Mouse (Mus musculus) megakaryocyte-erythroid progenitor cell, adult 5-6 weeks (primary cell): ENCODE results near the gene Pde4d. TPM values are rescaled to one million over a fixed set of nuclear protein-coding genes. Genes with fewer than 3 reads are reported as not detected.

Experiments used
- ATAC-seq: replicated peaks from 2 replicates; pipeline ENCODE4 v1.8.0; 2016; ENCODE audit warnings: mild to moderate bottlenecking, inconsistent platforms; ENCODE audit not compliant: severe bottlenecking, poor library complexity, low FRiP score, low TSS enrichment
- total RNA-seq, 2 experiments: library from RNA; stranded (forward) in 1 of 2; stranded (reverse) in 1 of 2; fragments of 200-1000, 215-1000 nt in 1 of 2; fragments of >200 nt in 1 of 2; fragmentation: Nextera tagmentation in 1 of 2; gene quantifications; 2 replicates each; pipeline ENCODE4 v1.2.3; 2014 to 2017

Gene Pde4d
- total RNA-seq, 2 experiments from 2014 or later = 52.9 to 108 TPM

DNA sequence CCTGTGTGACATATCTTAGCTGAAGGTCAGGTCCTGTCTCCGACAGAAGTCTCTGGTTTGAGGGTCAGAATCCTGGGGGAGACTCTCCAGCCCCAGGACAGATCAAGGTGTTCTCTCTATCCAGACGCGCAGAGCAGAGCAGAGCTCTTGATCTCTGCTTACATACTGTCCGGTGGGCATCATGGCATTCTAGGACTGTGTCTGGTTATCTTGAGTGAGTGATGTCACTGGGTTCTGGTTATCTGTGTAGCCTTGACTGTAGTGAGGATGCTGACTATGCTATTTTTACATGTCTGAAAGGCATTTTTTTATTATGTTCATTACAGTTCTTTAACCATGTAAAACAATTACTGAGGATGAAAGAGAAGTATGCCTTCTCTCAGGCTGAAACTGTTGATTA is 797.3 kb downstream of the Pde4d start:
- peak; percentile 87 for ATAC-seq

- no peak for ATAC-seq
Measured at GRCm38 (mm10) chr13:109249315-109249714, 799.6 kb downstream of the Pde4d start.

- no peak for ATAC-seq
Measured at GRCm38 (mm10) chr13:109255634-109256033, 805.9 kb downstream of the Pde4d start.

GRCm38 (mm10) chr13:109260220-109260795 is 810.6 kb downstream of the Pde4d start:
- ATAC-seq = peak; percentile 74

- ATAC-seq = 0 out of 2 replicates have a peak, but pooled peaks have one; percentile 27
Measured at GRCm38 (mm10) chr13:109260796-109261516, 811.2 kb downstream of the Pde4d start.

GRCm38 (mm10) chr13:109261642-109262220 is 812.0 kb downstream of the Pde4d start:
- ATAC-seq = no peak

DNA sequence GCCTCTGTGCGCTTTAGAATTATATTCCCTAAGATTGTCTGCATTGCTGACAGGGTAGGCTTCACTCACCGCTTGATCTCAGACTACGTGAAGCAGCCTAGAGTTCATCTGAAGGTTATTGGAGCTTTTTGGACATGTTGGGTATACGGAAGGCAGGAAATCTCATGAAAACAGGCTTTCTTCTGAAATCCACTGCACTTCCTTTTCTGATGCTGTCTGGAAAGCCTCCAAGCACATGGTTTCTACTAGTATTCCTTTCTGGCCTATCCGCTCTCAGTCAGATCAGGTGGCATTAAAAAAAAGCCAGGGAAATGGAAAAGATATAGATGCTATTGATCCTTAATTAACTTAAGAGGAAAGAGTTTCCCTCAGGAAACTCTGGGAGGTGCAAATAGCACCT is 812.8 kb downstream of the Pde4d start:
- ATAC-seq = no peak

DNA sequence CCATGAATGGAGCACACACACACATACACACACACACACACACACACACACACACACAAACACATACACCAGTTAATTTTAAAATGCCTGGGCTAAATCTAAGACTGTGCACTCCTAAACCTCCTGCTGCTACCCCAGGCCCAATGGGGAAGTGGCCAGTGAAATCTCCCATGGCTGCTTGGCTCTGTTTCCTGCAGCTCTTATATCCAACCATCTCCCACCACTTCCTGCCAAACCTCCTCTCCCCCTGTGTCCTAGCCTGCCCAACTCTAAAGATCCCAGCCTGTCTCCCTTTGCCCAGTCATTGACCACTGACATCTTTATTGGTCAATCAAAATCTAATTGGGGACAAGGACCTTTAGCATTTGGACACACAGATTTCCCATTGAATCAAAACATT is 814.1 kb downstream of the Pde4d start:
- ATAC-seq = no peak

GRCm38 (mm10) chr13:109268253-109268652 is 818.5 kb downstream of the Pde4d start:
- ATAC-seq = no peak

- ATAC-seq = no peak
Measured at GRCm38 (mm10) chr13:109268659-109269322, 819.0 kb downstream of the Pde4d start.

- ATAC-seq = no peak
Measured at GRCm38 (mm10) chr13:109274869-109275268, 825.1 kb downstream of the Pde4d start.

DNA sequence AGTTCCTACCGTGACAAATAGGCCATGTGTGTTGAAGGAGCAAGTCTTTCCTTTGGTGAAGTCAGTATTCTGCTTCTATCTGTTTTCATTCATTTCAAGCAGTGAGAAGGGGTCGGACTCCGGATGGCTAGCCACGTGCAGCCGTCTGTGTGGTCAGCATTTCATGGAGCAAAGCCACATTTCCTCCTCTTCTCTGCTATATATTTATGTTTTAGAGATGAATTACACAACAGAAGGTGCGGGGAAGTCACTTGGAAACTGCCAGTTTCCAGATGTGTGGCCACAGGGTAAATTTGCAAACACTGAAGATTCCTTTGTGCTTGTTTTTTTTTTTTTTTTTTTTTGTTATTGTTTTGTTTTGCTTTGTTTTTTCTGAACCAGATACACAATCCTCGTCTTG is 828.0 kb downstream of the Pde4d start:
- ATAC-seq = no peak

DNA sequence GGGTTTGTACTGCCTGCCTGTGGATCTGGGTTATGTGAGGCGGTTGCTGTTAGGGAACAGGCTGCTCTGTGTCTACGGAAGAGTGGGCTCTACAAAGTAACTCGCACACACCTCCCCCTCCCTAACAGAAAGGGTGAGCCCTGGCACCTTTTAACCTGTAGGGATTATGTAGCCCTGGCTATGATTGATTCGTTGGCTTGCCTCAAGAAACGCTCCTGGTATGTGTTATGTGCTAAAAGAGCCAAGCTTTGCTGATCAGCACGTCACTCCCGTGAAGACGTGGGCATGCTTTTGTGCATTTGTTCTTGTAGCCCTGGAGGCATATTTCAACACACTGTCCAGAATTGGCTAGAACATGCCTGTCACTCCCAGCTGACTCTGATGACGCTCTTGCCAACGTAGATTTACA is 828.8 kb downstream of the Pde4d start:
- no peak for ATAC-seq

- ATAC-seq = no peak
Measured at GRCm38 (mm10) chr13:109279211-109279610, 829.5 kb downstream of the Pde4d start.

- no peak for ATAC-seq
Measured at GRCm38 (mm10) chr13:109280433-109280832, 830.7 kb downstream of the Pde4d start.

GRCm38 (mm10) chr13:109287465-109287864 is 837.7 kb downstream of the Pde4d start:
- no peak for ATAC-seq

DNA sequence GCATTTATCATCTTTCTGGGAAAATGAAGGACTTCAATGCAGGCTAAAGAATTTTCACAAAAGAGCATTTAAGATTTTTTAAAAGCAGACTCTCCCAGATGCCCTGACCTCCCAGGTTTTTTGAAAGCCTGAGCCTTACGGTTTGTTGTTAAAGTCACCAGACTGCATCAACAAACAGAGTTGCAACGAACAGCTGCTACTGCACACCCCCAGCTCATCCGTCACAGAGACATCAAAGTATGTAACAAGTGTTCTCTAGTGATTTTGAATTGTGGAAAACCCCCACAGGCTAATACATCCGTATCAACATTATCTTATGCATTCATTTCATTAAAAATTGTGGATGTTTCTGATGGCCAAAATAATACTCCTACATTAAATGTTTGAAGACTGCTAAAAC is 841.2 kb downstream of the Pde4d start:
- ATAC-seq = no peak

DNA sequence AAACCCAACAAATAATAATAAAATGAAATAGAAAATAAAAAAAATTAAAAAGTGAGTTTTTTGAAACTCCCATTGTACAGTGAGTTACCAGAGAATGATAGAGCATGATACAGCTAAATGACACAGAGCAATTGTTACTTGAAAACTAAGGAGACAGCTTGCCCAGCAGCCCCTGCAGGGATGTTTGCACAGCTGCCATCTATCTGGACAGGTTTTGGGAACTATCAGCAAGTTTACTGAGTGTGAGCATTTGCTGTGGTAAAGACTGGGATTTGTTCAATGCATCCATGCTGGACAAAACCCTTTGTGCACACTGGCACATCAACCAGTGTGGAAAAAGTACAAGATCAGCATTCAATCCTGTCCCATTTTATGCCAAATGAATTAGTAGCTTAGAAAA is 843.3 kb downstream of the Pde4d start:
- no peak for ATAC-seq

DNA sequence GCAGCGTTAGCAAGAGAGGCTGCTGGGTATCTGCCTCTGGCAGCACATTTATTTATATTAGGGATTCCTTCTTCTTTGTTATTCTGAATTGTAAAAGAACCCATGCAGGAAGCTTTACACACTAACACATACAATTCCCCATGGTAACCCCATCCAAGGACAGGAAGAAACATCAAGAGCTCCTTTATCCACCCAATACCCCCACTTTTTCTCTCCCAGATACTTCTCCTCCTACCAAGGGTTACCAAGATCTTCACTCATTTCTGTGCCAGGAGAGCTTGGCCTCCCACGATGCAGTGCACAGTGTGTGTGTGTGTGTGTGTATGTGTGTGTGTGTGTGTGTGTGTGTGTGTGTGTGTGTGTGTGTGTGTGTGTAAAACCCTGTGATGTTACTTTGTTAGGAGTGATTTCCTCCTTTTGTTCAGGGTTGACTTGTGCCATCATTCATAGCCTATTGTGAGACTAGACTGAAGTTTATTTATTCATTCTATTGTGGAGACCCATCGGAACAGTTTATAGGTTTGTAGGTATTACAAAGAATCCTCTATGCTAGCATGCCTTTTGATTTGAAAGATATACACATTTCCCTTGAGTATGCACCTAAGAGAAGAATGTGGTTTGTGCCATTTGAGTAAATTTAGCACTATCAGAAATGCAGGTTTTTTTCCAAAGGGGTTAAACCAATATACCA is 846.7 kb downstream of the Pde4d start:
- ATAC-seq = no peak

- peak; percentile 37; the same call in 1 of the 2 replicates for ATAC-seq
Measured at GRCm38 (mm10) chr13:109298852-109299251, 849.1 kb downstream of the Pde4d start.
